14 mouse cellular contexts compared by ENCODE assay signal in the genomic region with DNA sequence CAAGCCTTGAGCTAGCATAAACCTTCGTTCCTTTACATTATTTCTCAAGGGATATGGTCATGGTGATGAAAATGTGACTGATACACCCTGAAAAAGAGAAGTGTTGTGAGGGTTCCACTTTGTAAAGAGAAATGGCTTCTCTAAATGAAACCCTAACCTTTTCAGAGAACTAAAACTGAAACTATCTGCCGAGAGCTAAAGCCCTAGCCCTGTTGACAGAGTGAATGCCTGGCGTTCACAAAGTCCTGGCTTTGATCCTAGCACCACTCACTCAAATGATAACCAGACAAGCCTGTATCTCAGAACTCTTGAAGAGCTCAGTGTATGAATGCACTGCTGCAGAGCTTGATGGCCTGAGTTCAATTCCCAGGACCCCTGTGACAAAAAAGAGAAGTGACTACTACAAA. TPM values are rescaled to one million over a fixed set of nuclear protein-coding genes. Genes with fewer than 3 reads are reported as not detected.
DNase-seq lines count a peak whose midpoint lies in the region; ATAC-seq and TF ChIP-seq lines count a peak whose summit lies in the region.
"Had no signal": no experiment of that assay in that cellular context is flagged by ENCODE, and none has a peak within 500 bp of the region (broad histone marks: within the 10 kb centered on the region; RNA-seq: fewer than 3 reads in every experiment).

No protein-coding gene starts in this region.

- 0 out of 2 replicates have a peak overlapping the region, but pooled peaks have one; percentile 19 for H3K27ac ChIP-seq in limb, embryonic 14.5 days (replicated peaks; ENCODE audit: low read depth, low read length)
- H3K27ac ChIP-seq in limb, embryonic 10.5 days: no peak overlapping the region
- H3K27ac ChIP-seq in CH12.LX (ENCODE audit: insufficient read depth, low read depth): peak overlapping the region; percentile 54
- peak overlapping the region; percentile 51 for H3K27ac ChIP-seq in liver, embryonic 15.5 days (replicated peaks)
- H3K27ac ChIP-seq: hindbrain, embryonic 10.5 days; liver, embryonic 13.5 days had no signal

- peaks cover 5% of the 10 kb centered on the region for H3K4me1 ChIP-seq in limb, embryonic 14.5 days (ENCODE audit: control insufficient read depth, insufficient read depth, low read length)
- H3K4me1 ChIP-seq in limb, embryonic 10.5 days: peaks cover 8% of the 10 kb centered on the region
- peaks cover 9 to 37% of the 10 kb centered on the region in 2 experiments for H3K4me1 ChIP-seq in CH12.LX (ENCODE audit: control insufficient read depth in 1 of 2, insufficient read depth in 2 of 2)
- peaks cover 19% of the 10 kb centered on the region for H3K4me1 ChIP-seq in liver, embryonic 15.5 days (replicated peaks)

- H3K79me2 ChIP-seq in CH12.LX (replicated peaks; ENCODE audit: control insufficient read depth, extremely low read depth, insufficient read depth, poor library complexity, severe bottlenecking): peaks cover 19% of the 10 kb centered on the region

- no peak overlapping the region for H3K4me3 ChIP-seq in limb, embryonic 14.5 days (replicated peaks; ENCODE audit: low read length)
- H3K4me3 ChIP-seq in limb, embryonic 10.5 days: no peak overlapping the region
- peak overlapping the region in 1 of 3 experiments; percentile 24 for H3K4me3 ChIP-seq in CH12.LX (replicated peaks in 1 of 3; ENCODE audit: low read depth in 2 of 3, low read length in 2 of 3, poor library complexity in 1 of 3)
- H3K4me3 ChIP-seq in liver, embryonic 15.5 days (replicated peaks): no peak overlapping the region
- H3K4me3 ChIP-seq: hindbrain, embryonic 10.5 days; liver, embryonic 13.5 days had no signal

- no peak overlapping the region for H3K9ac ChIP-seq in limb, embryonic 14.5 days (ENCODE audit: low read depth, low read length, severe bottlenecking)
- peak overlapping the region; percentile 59 for H3K9ac ChIP-seq in CH12.LX (ENCODE audit: insufficient read depth, low read depth)
- no peak overlapping the region for H3K9ac ChIP-seq in liver, embryonic 15.5 days
- H3K9ac ChIP-seq: liver, embryonic 13.5 days had no signal

- TF ChIP-seq CTCF in CH12.LX (conservative IDR thresholded peaks at IDR 0.05 in 1 of 2, IDR thresholded peaks at IDR 0.05 in 1 of 2; ENCODE audit: low read depth in 2 of 2, low read length in 2 of 2): no peak

- no peak for ATAC-seq in limb, embryonic 14.5 days (ENCODE audit: low FRiP score, low read depth)
- ATAC-seq in liver, embryonic 15.5 days (ENCODE audit: insufficient read depth): no peak

- 67% methylated on average over 3 of the region's 3 CpGs for WGBS in limb, embryonic 14.5 days
- 80% methylated on average over 3 of the region's 3 CpGs for WGBS in limb, embryonic 10.5 days
- 64% methylated on average over 3 of the region's 3 CpGs for WGBS in liver, embryonic 15.5 days (ENCODE audit: insufficient replicate concordance)

- in situ Hi-C loops in CH12.LX (cut with MboI; ENCODE audit: low pct_ligation_motif_present, low pct_unique_long_range_greater_than_20kb, low sequenced_read_pairs): no loop called here

- TF ChIP-seq POLR2A in limb, embryonic 14.5 days (IDR thresholded peaks at IDR 0.05; ENCODE audit: borderline replicate concordance, extremely low read depth, insufficient read depth, insufficient read length): no peak
- no peak for TF ChIP-seq POLR2A in CH12.LX (IDR thresholded peaks at IDR 0.05; ENCODE audit: low read depth, low read length)

- no peak overlapping the region for H3K4me2 ChIP-seq in limb, embryonic 14.5 days (replicated peaks; ENCODE audit: low read depth, low read length, severe bottlenecking)
- peak overlapping the region; percentile 69; the same call in 1 of the 2 replicates for H3K4me2 ChIP-seq in CH12.LX (ENCODE audit: insufficient read depth, low read depth, poor library complexity, severe bottlenecking)
- no peak overlapping the region for H3K4me2 ChIP-seq in liver, embryonic 15.5 days
- H3K4me2 ChIP-seq: liver, embryonic 13.5 days had no signal

- no peak for TF ChIP-seq RAD21 in CH12.LX (IDR thresholded peaks at IDR 0.05; ENCODE audit: low read depth, low read length)

- H3K36me3 ChIP-seq in limb, embryonic 14.5 days (ENCODE audit: control insufficient read depth, insufficient read depth, low read length): peaks cover 37% of the 10 kb centered on the region
- H3K36me3 ChIP-seq in limb, embryonic 10.5 days: peaks cover 77% of the 10 kb centered on the region
- H3K36me3 ChIP-seq in CH12.LX (replicated peaks in 1 of 2; ENCODE audit: control insufficient read depth in 1 of 2, insufficient read depth in 1 of 2, low read length in 1 of 2): peaks cover 9 to 31% of the 10 kb centered on the region in 2 experiments
- peaks cover 22% of the 10 kb centered on the region for H3K36me3 ChIP-seq in liver, embryonic 15.5 days (replicated peaks)

- no peaks in the 10 kb centered on the region for H3K27me3 ChIP-seq in limb, embryonic 14.5 days (ENCODE audit: control insufficient read depth, insufficient read depth, low read length)
- no peaks in the 10 kb centered on the region for H3K27me3 ChIP-seq in limb, embryonic 10.5 days (ENCODE audit: low read depth, poor library complexity, severe bottlenecking)
- no peaks in the 10 kb centered on the region for H3K27me3 ChIP-seq in CH12.LX (replicated peaks)
- no peaks in the 10 kb centered on the region for H3K27me3 ChIP-seq in liver, embryonic 15.5 days
- H3K27me3 ChIP-seq: liver, embryonic 13.5 days had no signal

- dilution Hi-C loops in CH12.LX (cut with MboI; ENCODE audit: extremely low pct_ligation_motif_present, extremely low pct_unique_long_range_greater_than_20kb, low sequenced_read_pairs): no loop called here

- H3K9me3 ChIP-seq in limb, embryonic 14.5 days (ENCODE audit: control insufficient read depth, low read length): no peaks in the 10 kb centered on the region
- no peaks in the 10 kb centered on the region for H3K9me3 ChIP-seq in limb, embryonic 10.5 days (replicated peaks)
- no peaks in the 10 kb centered on the region for H3K9me3 ChIP-seq in CH12.LX (replicated peaks; ENCODE audit: low read length)
- no peaks in the 10 kb centered on the region for H3K9me3 ChIP-seq in liver, embryonic 15.5 days (replicated peaks)
- H3K9me3 ChIP-seq: G1E; hindbrain, embryonic 10.5 days; liver, embryonic 13.5 days had no signal

- peak; percentile 35; the same call in 1 of the 2 replicates for TF ChIP-seq EP300 in CH12.LX (IDR thresholded peaks at IDR 0.05; ENCODE audit: low read length)

- no peak for DNase-seq in limb, embryonic 14.5 days (ENCODE audit: low spot score)
- DNase-seq in limb, embryonic 10.5 days (ENCODE audit: low spot score): no peak
- peak; percentile 50 to 57 for DNase-seq in B cell, adult 2 months
- DNase-seq in CH12.LX (ENCODE audit: extremely low read depth): peak; percentile 29
- DNase-seq in layer of hippocampus, postnatal 25 days (ENCODE audit: extremely low spot score in 1 of 2, low spot score in 1 of 2): no peak
- no peak for DNase-seq in left cerebral cortex, adult 8-10 months (ENCODE audit: low spot score in 2 of 2)
- no peak for DNase-seq in right cerebral cortex, postnatal 4 days
- DNase-seq: cerebellum, postnatal 36 days; layer of hippocampus, postnatal 36 days; liver, embryonic 13.5 days; thymus, postnatal 4 days had no signal

TF ChIP-seq in CH12.LX, 34 proteins besides CTCF, POLR2A, EP300 and RAD21 (continues in another document):
- no peak for TF ChIP-seq ZC3H11A (IDR thresholded peaks at IDR 0.05; ENCODE audit: low read depth, low read length)

RNA-seq across cellular contexts. Expression of gene 4930518I15Rik, which starts 0.4 kb away (rescaled TPM):
- polyA plus RNA-seq in limb, embryonic 14.5 days (2012; rRNA removed): 2.6 and 3.2 TPM in 2 replicates
- 5.2 and 7.0 TPM in 2 replicates for polyA plus RNA-seq in limb, embryonic 14.5 days (2014; fragmentation: Nextera tagmentation; extraction: Ambion mirVana)
- polyA plus RNA-seq in limb, embryonic 10.5 days (2016; fragmentation: Nextera tagmentation; extraction: Ambion mirVana): 9.4 and 10.7 TPM in 2 replicates
- 0.63 and 0.72 TPM in 2 replicates for total RNA-seq in CH12.LX (2012; rRNA removed)
- 0.35 and 0.51 TPM in 2 replicates for total RNA-seq in CH12.LX (2014; rRNA removed)
- 0.30 and 0.81 TPM in 2 replicates for polyA plus RNA-seq in CH12.LX (2012; ENCODE audit: insufficient read length, low read depth)
- polyA plus RNA-seq in liver, embryonic 15.5 days (2015; fragmentation: Nextera tagmentation; extraction: Ambion mirVana): 2.0 and 2.5 TPM in 2 replicates
- 1 to 10 TPM; 2.0 to 4.3 TPM for total RNA-seq in layer of hippocampus, postnatal 25 days (2021)
- total RNA-seq in left cerebral cortex, adult 8-10 months (2022): 1 to 10 TPM; 2.4 to 3.6 (median 2.8) TPM

RNA-seq across cellular contexts. Expression of gene Rab5if, which starts 5.5 kb away (rescaled TPM):
- polyA plus RNA-seq in limb, embryonic 14.5 days (2012; rRNA removed): 106 and 120 TPM in 2 replicates
- 167 and 171 TPM in 2 replicates for polyA plus RNA-seq in limb, embryonic 14.5 days (2014; fragmentation: Nextera tagmentation; extraction: Ambion mirVana)
- polyA plus RNA-seq in limb, embryonic 10.5 days (2016; fragmentation: Nextera tagmentation; extraction: Ambion mirVana): 182 and 204 TPM in 2 replicates
- total RNA-seq in CH12.LX (2012; rRNA removed) (111 and 146 TPM in 2 replicates), CH12.LX (2014; rRNA removed) (182 and 186 TPM in 2 replicates)
- polyA plus RNA-seq in CH12.LX (2012; ENCODE audit: insufficient read length, low read depth): 174 and 205 TPM in 2 replicates
- 124 and 140 TPM in 2 replicates for polyA plus RNA-seq in liver, embryonic 15.5 days (2015; fragmentation: Nextera tagmentation; extraction: Ambion mirVana)
- total RNA-seq in layer of hippocampus, postnatal 25 days (2021): 100 to 1,000 TPM; 105 to 112 TPM
- total RNA-seq in left cerebral cortex, adult 8-10 months (2022): 10 to 100 TPM; 75.3 to 83.0 (median 79.6) TPM

RNA-seq across cellular contexts. Expression of gene Tgif2, which starts 17.6 kb away (rescaled TPM):
- polyA plus RNA-seq in limb, embryonic 14.5 days (2012; rRNA removed): 57.2 and 82.2 TPM in 2 replicates
- polyA plus RNA-seq in limb, embryonic 14.5 days (2014; fragmentation: Nextera tagmentation; extraction: Ambion mirVana): 64.9 and 71.7 TPM in 2 replicates
- 104 and 109 TPM in 2 replicates for polyA plus RNA-seq in limb, embryonic 10.5 days (2016; fragmentation: Nextera tagmentation; extraction: Ambion mirVana)
- total RNA-seq in CH12.LX (2012; rRNA removed) (10.4 and 12.2 TPM in 2 replicates), CH12.LX (2014; rRNA removed) (10.3 TPM in 2 replicates)
- polyA plus RNA-seq in CH12.LX (2012; ENCODE audit: insufficient read length, low read depth): 11.1 and 11.3 TPM in 2 replicates
- polyA plus RNA-seq in liver, embryonic 15.5 days (2015; fragmentation: Nextera tagmentation; extraction: Ambion mirVana): 6.3 and 6.6 TPM in 2 replicates
- total RNA-seq in layer of hippocampus, postnatal 25 days (2021): 1 to 10 TPM; 1.1 to 2.1 TPM
- 1 to 10 TPM in 2 of 4 experiments, under 1 TPM in 2; 0.55 to 1.1 (median 0.84) TPM for total RNA-seq in left cerebral cortex, adult 8-10 months (2022)

RNA-seq across cellular contexts. Expression of gene Sla2, which starts 29.6 kb away (rescaled TPM):
- 0.15 and 0.27 TPM in 2 replicates for polyA plus RNA-seq in limb, embryonic 14.5 days (2012; rRNA removed)
- polyA plus RNA-seq in limb, embryonic 14.5 days (2014; fragmentation: Nextera tagmentation; extraction: Ambion mirVana): 0.23 and 0.26 TPM in 2 replicates
- 0.45 and 0.58 TPM in 2 replicates for polyA plus RNA-seq in limb, embryonic 10.5 days (2016; fragmentation: Nextera tagmentation; extraction: Ambion mirVana)
- 3.2 and 3.8 TPM in 2 replicates for total RNA-seq in CH12.LX (2012; rRNA removed)
- total RNA-seq in CH12.LX (2014; rRNA removed): 0.49 and 1.1 TPM in 2 replicates
- polyA plus RNA-seq in CH12.LX (2012; ENCODE audit: insufficient read length, low read depth): 1.4 and 1.9 TPM in 2 replicates
- polyA plus RNA-seq in liver, embryonic 15.5 days (2015; fragmentation: Nextera tagmentation; extraction: Ambion mirVana): 2.1 TPM in 2 replicates
- total RNA-seq in layer of hippocampus, postnatal 25 days (2021): under 1 TPM; 0.28 to 0.49 TPM
- total RNA-seq in left cerebral cortex, adult 8-10 months (2022): under 1 TPM; 0.26 to 0.68 (median 0.30) TPM

Comparison
In these comparisons a context has a peak if more than half of its experiments do, and no peak if none do; other contexts are left out.
1. DNase-seq: peak in B cell, adult 2 months (2 of 2) and CH12.LX (single experiment); none in limb, embryonic 14.5 days (single experiment), limb, embryonic 10.5 days (single experiment), layer of hippocampus, postnatal 25 days (0 of 2), left cerebral cortex, adult 8-10 months (0 of 2) and right cerebral cortex, postnatal 4 days (single experiment).